In genomic region chr4:127311561-127311960, GRCm38 (mm10) we compare ENCODE assay signal across 22 mouse cellular contexts. TPM values are rescaled to one million over a fixed set of nuclear protein-coding genes. Genes with fewer than 3 reads are reported as not detected.
A peak's percentile ranks its signal among the peaks of the same experiment; 100 is the strongest.
DNase-seq lines count a peak whose midpoint lies in the region; ATAC-seq and TF ChIP-seq lines count a peak whose summit lies in the region.
"Had no signal": no experiment of that assay in that cellular context is flagged by ENCODE, and none has a peak within 500 bp of the region (broad histone marks: within the 10 kb centered on the region; RNA-seq: fewer than 3 reads in every experiment).

No protein-coding gene starts in this region.

- H3K4me2 ChIP-seq in heart, embryonic 14.5 days (ENCODE audit: low read length) = peak overlapping the region; percentile 94
- peak overlapping the region; percentile 18; the same call in 1 of the 2 replicates for H3K4me2 ChIP-seq in kidney, postnatal 0 days (ENCODE audit: low read length)
- H3K4me2 ChIP-seq: embryonic facial prominence, embryonic 15.5 days; liver, embryonic 12.5 days; neural tube, embryonic 12.5 days had no signal

- no peak overlapping the region for H3K27ac ChIP-seq in heart, embryonic 14.5 days (replicated peaks in 1 of 2; ENCODE audit: control insufficient read depth in 1 of 2, insufficient read depth in 1 of 2, low read depth in 2 of 2, low read length in 2 of 2)
- H3K27ac ChIP-seq in kidney, postnatal 0 days = no peak overlapping the region
- no peak overlapping the region for H3K27ac ChIP-seq in thymus, adult 2 months (ENCODE audit: control insufficient read depth, insufficient read depth, low read length)
- H3K27ac ChIP-seq: embryonic facial prominence, embryonic 15.5 days; liver, embryonic 12.5 days; neural tube, embryonic 12.5 days had no signal

- peaks cover 16% of the 10 kb centered on the region for H3K27me3 ChIP-seq in heart, embryonic 14.5 days (ENCODE audit: control insufficient read depth, insufficient read depth, low read length)
- peaks cover 3% of the 10 kb centered on the region; the same call in 1 of the 2 replicates for H3K27me3 ChIP-seq in kidney, postnatal 0 days (ENCODE audit: insufficient read depth, low read length)
- H3K27me3 ChIP-seq in thymus, adult 2 months (ENCODE audit: control insufficient read depth, insufficient read depth, low read length) = no peaks in the 10 kb centered on the region

- H3K4me1 ChIP-seq in heart, embryonic 14.5 days (ENCODE audit: control insufficient read depth in 2 of 2, insufficient read depth in 2 of 2, low read length in 2 of 2) = peaks cover 0 to 7% of the 10 kb centered on the region in 2 experiments; a peak in 2 of 4 replicates
- H3K4me1 ChIP-seq in kidney, postnatal 0 days (replicated peaks; ENCODE audit: insufficient read depth, low read length) = no peaks in the 10 kb centered on the region
- peaks cover 6% of the 10 kb centered on the region; the same call in 1 of the 2 replicates for H3K4me1 ChIP-seq in thymus, adult 2 months (replicated peaks; ENCODE audit: control insufficient read depth, insufficient read depth, low read length)

- no peak overlapping the region for H3K9ac ChIP-seq in heart, embryonic 14.5 days (ENCODE audit: low read length)
- H3K9ac ChIP-seq in kidney, postnatal 0 days (ENCODE audit: low read depth, low read length) = no peak overlapping the region
- H3K9ac ChIP-seq: embryonic facial prominence, embryonic 15.5 days; liver, embryonic 12.5 days; neural tube, embryonic 12.5 days had no signal

- TF ChIP-seq POLR2A in thymus, adult 2 months (IDR thresholded peaks at IDR 0.05; ENCODE audit: control insufficient read depth, extremely low read depth, insufficient read depth, low read length, poor library complexity) = no peak

- ATAC-seq in heart, embryonic 14.5 days (ENCODE audit: insufficient number of reproducible peaks, insufficient read depth, low FRiP score, low read depth) = no peak
- ATAC-seq in kidney, postnatal 0 days (replicated peaks; ENCODE audit: low FRiP score, low read depth) = no peak
- ATAC-seq: liver, embryonic 12.5 days; midbrain, embryonic 16.5 days had no signal

- 38% methylated on average over 9 of the region's 9 CpGs for WGBS in heart, embryonic 14.5 days
- 63% methylated on average over 9 of the region's 9 CpGs for WGBS in kidney, postnatal 0 days
- WGBS in thymus, adult 2 months = 81% methylated on average over 9 of the region's 9 CpGs

- H3K9me3 ChIP-seq in heart, embryonic 14.5 days (ENCODE audit: control insufficient read depth, low read length) = no peaks in the 10 kb centered on the region
- H3K9me3 ChIP-seq in kidney, postnatal 0 days (replicated peaks; ENCODE audit: low read length) = no peaks in the 10 kb centered on the region
- H3K9me3 ChIP-seq: embryonic facial prominence, embryonic 15.5 days; liver, embryonic 12.5 days; neural tube, embryonic 12.5 days had no signal

- H3K36me3 ChIP-seq in heart, embryonic 14.5 days (ENCODE audit: control insufficient read depth, insufficient read depth, low read length) = no peaks in the 10 kb centered on the region
- H3K36me3 ChIP-seq in kidney, postnatal 0 days (ENCODE audit: insufficient read depth, low read length) = no peaks in the 10 kb centered on the region
- no peaks in the 10 kb centered on the region for H3K36me3 ChIP-seq in thymus, adult 2 months (ENCODE audit: control insufficient read depth, insufficient read depth, low read length)
- H3K36me3 ChIP-seq: embryonic facial prominence, embryonic 15.5 days; liver, embryonic 12.5 days; neural tube, embryonic 12.5 days had no signal

- peak overlapping the region; percentile 53 to 63; a peak in 3 of 4 replicates for H3K4me3 ChIP-seq in heart, embryonic 14.5 days (ENCODE audit: control insufficient read depth in 1 of 2, insufficient read depth in 1 of 2, low read depth in 1 of 2, low read length in 2 of 2)
- H3K4me3 ChIP-seq in kidney, postnatal 0 days (replicated peaks; ENCODE audit: low read depth, low read length) = no peak overlapping the region
- H3K4me3 ChIP-seq in thymus, adult 2 months (ENCODE audit: control insufficient read depth, insufficient read depth, low read length) = no peak overlapping the region
- H3K4me3 ChIP-seq: embryonic facial prominence, embryonic 15.5 days; liver, embryonic 12.5 days; neural tube, embryonic 12.5 days had no signal

- no peak for TF ChIP-seq CTCF in kidney, postnatal 0 days (IDR thresholded peaks at IDR 0.05; ENCODE audit: low read depth)
- TF ChIP-seq CTCF in thymus, adult 2 months (IDR thresholded peaks at IDR 0.05; ENCODE audit: borderline replicate concordance, control insufficient read depth, extremely low read depth, insufficient read depth, low read length, poor library complexity) = no peak

- peak; percentile 54 for DNase-seq in cerebellum, adult 11-12 months
- no peak for DNase-seq in cerebellum, adult 11 months
- no peak for DNase-seq in heart, adult 8-10 months (ENCODE audit: low spot score)
- no peak for DNase-seq in kidney, postnatal 0 days (ENCODE audit: low spot score)
- no peak for DNase-seq in kidney, postnatal 14 days
- peak; percentile 20 for DNase-seq in cerebellum, adult 8-10 months
- no peak for DNase-seq in thymus, adult 2 months
- DNase-seq: adrenal gland, adult 8-10 months; gastrocnemius, postnatal 36 days; kidney, postnatal 25 days; right cerebral cortex, postnatal 25 days; thymus, postnatal 4 days had no signal

RNA-seq across cellular contexts. Expression of gene Gja4, which starts 2.3 kb away (rescaled TPM):
- 41.4 and 42.2 TPM in 2 replicates for polyA plus RNA-seq in heart, embryonic 14.5 days (2014; fragmentation: Nextera tagmentation; extraction: Ambion mirVana)
- total RNA-seq in heart, adult 8-10 months (2022) = 10 to 100 TPM in 2 of 4 experiments, 1 to 10 TPM in 2; 7.5 to 10.8 (median 9.1) TPM
- polyA plus RNA-seq in kidney, postnatal 0 days (2015; fragmentation: Nextera tagmentation; extraction: Ambion mirVana) = 24.0 and 27.6 TPM in 2 replicates
- polyA plus RNA-seq in thymus, adult 2 months (2012; rRNA removed) = 8.4 and 13.4 TPM in 2 replicates
- total RNA-seq: megakaryocyte, adult 5-6 weeks had no signal

RNA-seq across cellular contexts. Expression of gene Gjb3, which starts 19.1 kb away (rescaled TPM):
- 0.12 TPM in 1 of 2 replicates, not detected in the other for polyA plus RNA-seq in heart, embryonic 14.5 days (2014; fragmentation: Nextera tagmentation; extraction: Ambion mirVana)
- under 1 TPM in 1 of 4 experiments, not detected in 3; 0.14 TPM for total RNA-seq in heart, adult 8-10 months (2022)
- 1.1 and 1.8 TPM in 2 replicates for polyA plus RNA-seq in kidney, postnatal 0 days (2015; fragmentation: Nextera tagmentation; extraction: Ambion mirVana)
- polyA plus RNA-seq in thymus, adult 2 months (2012; rRNA removed) = 1.8 and 2.0 TPM in 2 replicates
- total RNA-seq: adrenal gland, adult 8-10 months; gastrocnemius, postnatal 36 days; left cerebral cortex, postnatal 36 days; megakaryocyte, adult 5-6 weeks had no signal
- polyA plus RNA-seq: liver, embryonic 12.5 days had no signal

RNA-seq across cellular contexts. Expression of gene Gjb4, which starts 42.3 kb away (rescaled TPM):
- polyA plus RNA-seq in heart, embryonic 14.5 days (2014; fragmentation: Nextera tagmentation; extraction: Ambion mirVana) = not detected in 2 replicates
- not detected for total RNA-seq in heart, adult 8-10 months (2022)
- polyA plus RNA-seq in kidney, postnatal 0 days (2015; fragmentation: Nextera tagmentation; extraction: Ambion mirVana) = 1.2 and 1.8 TPM in 2 replicates
- polyA plus RNA-seq in thymus, adult 2 months (2012; rRNA removed) = 0.47 and 0.49 TPM in 2 replicates
- total RNA-seq: adrenal gland, adult 8-10 months; gastrocnemius, postnatal 36 days; layer of hippocampus, postnatal 25 days; left cerebral cortex, postnatal 36 days had no signal
- polyA plus RNA-seq: forebrain, embryonic 11.5 days; liver, embryonic 12.5 days; neural tube, embryonic 12.5 days; testis, adult 2 months had no signal

RNA-seq across cellular contexts. Expression of gene Gjb5, which starts 46.4 kb away (rescaled TPM):
- polyA plus RNA-seq in heart, embryonic 14.5 days (2014; fragmentation: Nextera tagmentation; extraction: Ambion mirVana) = 0.19 and 0.38 TPM in 2 replicates
- under 1 TPM; 0.16 to 0.59 (median 0.30) TPM for total RNA-seq in heart, adult 8-10 months (2022)
- polyA plus RNA-seq in kidney, postnatal 0 days (2015; fragmentation: Nextera tagmentation; extraction: Ambion mirVana) = 1.3 and 1.4 TPM in 2 replicates
- 0.27 and 0.78 TPM in 2 replicates for polyA plus RNA-seq in thymus, adult 2 months (2012; rRNA removed)
- total RNA-seq: layer of hippocampus, postnatal 25 days; left cerebral cortex, postnatal 36 days; megakaryocyte, adult 5-6 weeks had no signal

Comparison
In these comparisons a context has a peak if more than half of its experiments do, and no peak if none do; other contexts are left out.
1. DNase-seq: peak in cerebellum, adult 11-12 months (single experiment) and cerebellum, adult 8-10 months (single experiment); none in cerebellum, adult 11 months (single experiment), heart, adult 8-10 months (single experiment), kidney, postnatal 0 days (single experiment), kidney, postnatal 14 days (single experiment) and thymus, adult 2 months (single experiment).
2. H3K4me3 ChIP-seq: peak in heart, embryonic 14.5 days (2 of 2); none in kidney, postnatal 0 days (single experiment) and thymus, adult 2 months (single experiment).